Mouse (Mus musculus): ENCODE measurements around the gene Rpn1. TPM values are rescaled to one million over a fixed set of nuclear protein-coding genes. Genes with fewer than 3 reads are reported as not detected.

Rpn1 gene
- polyA plus RNA-seq, 1 experiment: 181 TPM

- no peak for TF ChIP-seq FOSL1 (IDR thresholded peaks at IDR 0.05; ENCODE audit: insufficient read depth, low read length, poor library complexity, severe bottlenecking)
- no peak for TF ChIP-seq MYOD1 (IDR thresholded peaks at IDR 0.05; ENCODE audit: control insufficient read depth, insufficient read length, low read depth)
- no peak for TF ChIP-seq MAX (IDR thresholded peaks at IDR 0.05)
- TF ChIP-seq USF1 (IDR thresholded peaks at IDR 0.05; ENCODE audit: low read depth): no peak
- TF ChIP-seq MYOG (IDR thresholded peaks at IDR 0.05; ENCODE audit: control insufficient read depth, extremely low read depth, insufficient read length): no peak
- no peak for TF ChIP-seq CEBPB (IDR thresholded peaks at IDR 0.05; ENCODE audit: low read depth)
- TF ChIP-seq CTCF (IDR thresholded peaks at IDR 0.05; ENCODE audit: control insufficient read depth, insufficient read depth, insufficient read length): no peak
Measured at GRCm38 (mm10) chr6:88053228-88054080, 30.8 kb upstream of the Rpn1 start.

GRCm38 (mm10) chr6:88054081-88054835 lies 30.0 kb upstream of the Rpn1 start:
- no peak overlapping the region for H3K4me3 ChIP-seq (ENCODE audit: insufficient read depth, poor library complexity, severe bottlenecking)
- no peaks in the 10 kb centered on the region for H3K36me3 ChIP-seq (ENCODE audit: control insufficient read depth, insufficient read depth)
- H3K79me2 ChIP-seq (ENCODE audit: control insufficient read depth, insufficient read depth): no peaks in the 10 kb centered on the region
- no peaks in the 10 kb centered on the region for H3K79me3 ChIP-seq (ENCODE audit: low read depth)
- no peaks in the 10 kb centered on the region for H3K27me3 ChIP-seq (ENCODE audit: control insufficient read depth, insufficient read depth, insufficient read length)
- TF ChIP-seq CTCF (IDR thresholded peaks at IDR 0.05; ENCODE audit: control insufficient read depth, insufficient read depth, insufficient read length) (no peak), MYOD1 (IDR thresholded peaks at IDR 0.05; ENCODE audit: control insufficient read depth, insufficient read length, low read depth) (no peak), USF1 (IDR thresholded peaks at IDR 0.05; ENCODE audit: low read depth) (no peak)
- no peak overlapping the region for H3ac ChIP-seq (ENCODE audit: control insufficient read depth, insufficient read length, low read depth)

More at GRCm38 (mm10) chr6:88053228-88054080, 30.8 kb upstream of the Rpn1 start:
- H3K4me3 ChIP-seq (ENCODE audit: insufficient read depth, poor library complexity, severe bottlenecking): no peak overlapping the region
- H3K27me3 ChIP-seq (ENCODE audit: control insufficient read depth, insufficient read depth, insufficient read length): no peaks in the 10 kb centered on the region
- H3ac ChIP-seq (ENCODE audit: control insufficient read depth, insufficient read length, low read depth): no peak overlapping the region
- no peaks in the 10 kb centered on the region for H3K79me3 ChIP-seq (ENCODE audit: low read depth)
- H3K79me2 ChIP-seq (ENCODE audit: control insufficient read depth, insufficient read depth): no peaks in the 10 kb centered on the region
- no peaks in the 10 kb centered on the region for H3K36me3 ChIP-seq (ENCODE audit: control insufficient read depth, insufficient read depth)

GRCm38 (mm10) chr6:88055663-88056062 lies 28.6 kb upstream of the Rpn1 start:
- H3K79me2 ChIP-seq (ENCODE audit: control insufficient read depth, insufficient read depth): no peaks in the 10 kb centered on the region

GRCm38 (mm10) chr6:88056866-88057265 lies 27.4 kb upstream of the Rpn1 start:
- no peaks in the 10 kb centered on the region for H3K79me2 ChIP-seq (ENCODE audit: control insufficient read depth, insufficient read depth)
- TF ChIP-seq MYOG (IDR thresholded peaks at IDR 0.05; ENCODE audit: control insufficient read depth, extremely low read depth, insufficient read length) (no peak), CTCF (IDR thresholded peaks at IDR 0.05; ENCODE audit: control insufficient read depth, insufficient read depth, insufficient read length) (no peak), CEBPB (IDR thresholded peaks at IDR 0.05; ENCODE audit: low read depth) (no peak), MYOD1 (IDR thresholded peaks at IDR 0.05; ENCODE audit: control insufficient read depth, insufficient read length, low read depth) (no peak)
- H3ac ChIP-seq (ENCODE audit: control insufficient read depth, insufficient read length, low read depth): no peak overlapping the region

More at GRCm38 (mm10) chr6:88055663-88056062, 28.6 kb upstream of the Rpn1 start:
- no peak for TF ChIP-seq FOSL1 (IDR thresholded peaks at IDR 0.05; ENCODE audit: insufficient read depth, low read length, poor library complexity, severe bottlenecking)
- no peak for TF ChIP-seq MYOG (IDR thresholded peaks at IDR 0.05; ENCODE audit: control insufficient read depth, extremely low read depth, insufficient read length)
- TF ChIP-seq MYOD1 (IDR thresholded peaks at IDR 0.05; ENCODE audit: control insufficient read depth, insufficient read length, low read depth): no peak
- no peak for TF ChIP-seq MAX (IDR thresholded peaks at IDR 0.05)
- no peak for TF ChIP-seq CTCF (IDR thresholded peaks at IDR 0.05; ENCODE audit: control insufficient read depth, insufficient read depth, insufficient read length)
- TF ChIP-seq USF1 (IDR thresholded peaks at IDR 0.05; ENCODE audit: low read depth): no peak
- TF ChIP-seq CEBPB (IDR thresholded peaks at IDR 0.05; ENCODE audit: low read depth): no peak
- Histone ChIP-seq H3ac (ENCODE audit: control insufficient read depth, insufficient read length, low read depth) (no peak overlapping the region), H3K4me3 (ENCODE audit: insufficient read depth, poor library complexity, severe bottlenecking) (no peak overlapping the region), H3K27me3 (ENCODE audit: control insufficient read depth, insufficient read depth, insufficient read length) (no peaks in the 10 kb centered on the region), H3K79me3 (ENCODE audit: low read depth) (no peaks in the 10 kb centered on the region), H3K36me3 (ENCODE audit: control insufficient read depth, insufficient read depth) (no peaks in the 10 kb centered on the region)

GRCm38 (mm10) chr6:88059903-88060302 lies 24.4 kb upstream of the Rpn1 start:
- no peak overlapping the region for H3ac ChIP-seq (ENCODE audit: control insufficient read depth, insufficient read length, low read depth)
- TF ChIP-seq FOSL1 (IDR thresholded peaks at IDR 0.05; ENCODE audit: insufficient read depth, low read length, poor library complexity, severe bottlenecking) (no peak), CEBPB (IDR thresholded peaks at IDR 0.05; ENCODE audit: low read depth) (no peak), CTCF (IDR thresholded peaks at IDR 0.05; ENCODE audit: control insufficient read depth, insufficient read depth, insufficient read length) (no peak), MAX (IDR thresholded peaks at IDR 0.05) (no peak), MYOG (IDR thresholded peaks at IDR 0.05; ENCODE audit: control insufficient read depth, extremely low read depth, insufficient read length) (no peak), USF1 (IDR thresholded peaks at IDR 0.05; ENCODE audit: low read depth) (no peak), MYOD1 (IDR thresholded peaks at IDR 0.05; ENCODE audit: control insufficient read depth, insufficient read length, low read depth) (no peak)
- no peak overlapping the region for H3K4me3 ChIP-seq (ENCODE audit: insufficient read depth, poor library complexity, severe bottlenecking)
- H3K27me3 ChIP-seq (ENCODE audit: control insufficient read depth, insufficient read depth, insufficient read length): no peaks in the 10 kb centered on the region
- no peaks in the 10 kb centered on the region for H3K79me3 ChIP-seq (ENCODE audit: low read depth)
- H3K36me3 ChIP-seq (ENCODE audit: control insufficient read depth, insufficient read depth): no peaks in the 10 kb centered on the region
- no peaks in the 10 kb centered on the region for H3K79me2 ChIP-seq (ENCODE audit: control insufficient read depth, insufficient read depth)

More at GRCm38 (mm10) chr6:88056866-88057265, 27.4 kb upstream of the Rpn1 start:
- H3K79me3 ChIP-seq (ENCODE audit: low read depth): no peaks in the 10 kb centered on the region
- no peaks in the 10 kb centered on the region for H3K27me3 ChIP-seq (ENCODE audit: control insufficient read depth, insufficient read depth, insufficient read length)
- no peak overlapping the region for H3K4me3 ChIP-seq (ENCODE audit: insufficient read depth, poor library complexity, severe bottlenecking)
- no peaks in the 10 kb centered on the region for H3K36me3 ChIP-seq (ENCODE audit: control insufficient read depth, insufficient read depth)
